Mouse (Mus musculus) cerebellum, adult 2 months (tissue): ENCODE data around the gene Slc39a2. TPM values are rescaled to one million over a fixed set of nuclear protein-coding genes. Genes with fewer than 3 reads are reported as not detected.
A peak's percentile ranks its signal among the peaks of the same experiment; 100 is the strongest.

Experiments used
- DNase-seq, 2 experiments: peaks; one replicate each; pipeline ENCODE4 v3.0.0; 2021
- H3K27ac ChIP-seq: fragments of 200-500 bp; 2 replicates; pipeline ENCODE4 v1.5.1; 2012; ENCODE audit warnings: low read length, control low read depth, inconsistent platforms; ENCODE audit not compliant: insufficient read depth
- H3K27me3 ChIP-seq: fragments of 200-500 bp; 2 replicates; pipeline ENCODE4 v1.6.1; 2012; ENCODE audit warnings: inconsistent platforms, mild to moderate bottlenecking, low read length, moderate library complexity; ENCODE audit not compliant: control insufficient read depth, insufficient read depth
- H3K4me1 ChIP-seq: fragments of 200-500 bp; 2 replicates; pipeline ENCODE4 v1.6.1; 2011; ENCODE audit warnings: low read length; ENCODE audit not compliant: control insufficient read depth, insufficient read depth
- H3K4me3 ChIP-seq: fragments of 200-500 bp; replicated peaks from 2 replicates; pipeline ENCODE3; 2011; ENCODE audit warnings: mild to moderate bottlenecking, low read depth, low read length, control low read depth; ENCODE audit not compliant: insufficient read depth
- CTCF ChIP-seq: fragments of 200-500 bp; IDR thresholded peaks from 2 replicates; pipeline ENCODE4 v1.5.1; 2011; ENCODE audit warnings: low read depth, mild to moderate bottlenecking, control low read depth, low read length, moderate library complexity, borderline replicate concordance; ENCODE audit not compliant: insufficient read depth
- POLR2A ChIP-seq: fragments of 200-500 bp; IDR thresholded peaks from 2 replicates; pipeline ENCODE4 v1.6.1; 2011; ENCODE audit warnings: low read length, control low read depth, borderline replicate concordance; ENCODE audit not compliant: insufficient read depth
- WGBS: fragments of 180-500 bp; shearing (Covaris S2); methylation state at CpG from one replicate; pipeline ENCODE4 v1.1.7; 2018; 5-methylcytosine and 5-hydroxymethylcytosine counted together
- polyA plus RNA-seq: library from polyadenylated mRNA; depleted of rRNA; stranded (reverse); fragments of >200 nt; gene quantifications from 2 replicates; pipeline ENCODE4 v1.2.3, GENCODE M21; 2012

Gene Slc39a2
- polyA plus RNA-seq, 1 experiment = 13.8 TPM

GRCm38 (mm10) chr14:51929309-51929943 is 36.7 kb downstream of the Slc39a2 start:
- H3K27me3 ChIP-seq = no peaks in the 10 kb centered on the region
- DNase-seq = peak in 1 of 2 experiments; percentile 41
- peak overlapping the region; percentile 0; the same call in 1 of the 2 replicates for H3K27ac ChIP-seq
- 26% methylated on average over 8 of the region's 8 CpGs for WGBS
- H3K4me1 ChIP-seq = no peaks in the 10 kb centered on the region
- TF ChIP-seq CTCF (no peak), POLR2A (no peak)
- no peak overlapping the region for H3K4me3 ChIP-seq

GRCm38 (mm10) chr14:51929968-51930367 is 37.3 kb downstream of the Slc39a2 start:
- no peaks in the 10 kb centered on the region for H3K27me3 ChIP-seq
- peak overlapping the region; percentile 0; the same call in 1 of the 2 replicates for H3K27ac ChIP-seq
- WGBS = 29% methylated on average over 9 of the region's 9 CpGs

GRCm38 (mm10) chr14:51930824-51931223 is 38.1 kb downstream of the Slc39a2 start:
- no peaks in the 10 kb centered on the region for H3K27me3 ChIP-seq
- peak; percentile 73 for TF ChIP-seq CTCF
- TF ChIP-seq POLR2A = no peak
- H3K4me1 ChIP-seq = no peaks in the 10 kb centered on the region
- DNase-seq = peak; percentile 45 to 59
- no peak overlapping the region for H3K27ac ChIP-seq
- H3K4me3 ChIP-seq = no peak overlapping the region
- 36% methylated on average over 5 of the region's 5 CpGs for WGBS

More at GRCm38 (mm10) chr14:51929968-51930367, 37.3 kb downstream of the Slc39a2 start:
- DNase-seq = no peak
- TF ChIP-seq CTCF (no peak), POLR2A (no peak)
- Histone ChIP-seq H3K4me3 (no peak overlapping the region), H3K4me1 (no peaks in the 10 kb centered on the region)

- DNase-seq = no peak
- H3K4me3 ChIP-seq = no peak overlapping the region
- no peak overlapping the region for H3K27ac ChIP-seq
- no peaks in the 10 kb centered on the region for H3K27me3 ChIP-seq
- H3K4me1 ChIP-seq = no peaks in the 10 kb centered on the region
- TF ChIP-seq CTCF (no peak), POLR2A (no peak)
- WGBS = 80% methylated on average over 10 of the region's 10 CpGs
Measured at GRCm38 (mm10) chr14:51932092-51933020, 39.7 kb downstream of the Slc39a2 start.

GRCm38 (mm10) chr14:51939005-51939404 is 46.3 kb downstream of the Slc39a2 start:
- WGBS = 84% methylated on average over 9 of the region's 9 CpGs
- no peaks in the 10 kb centered on the region for H3K27me3 ChIP-seq
- H3K4me3 ChIP-seq = no peak overlapping the region
- H3K4me1 ChIP-seq = no peaks in the 10 kb centered on the region
- TF ChIP-seq CTCF (no peak), POLR2A (no peak)
- H3K27ac ChIP-seq = no peak overlapping the region
- DNase-seq = no peak

GRCm38 (mm10) chr14:51940944-51941560 is 48.4 kb downstream of the Slc39a2 start:
- TF ChIP-seq POLR2A = no peak
- no peak for TF ChIP-seq CTCF
- no peak overlapping the region for H3K27ac ChIP-seq
- DNase-seq = no peak
- H3K4me1 ChIP-seq = no peaks in the 10 kb centered on the region
- no peak overlapping the region for H3K4me3 ChIP-seq
- 39% methylated on average over 8 of the region's 8 CpGs for WGBS
- H3K27me3 ChIP-seq = no peaks in the 10 kb centered on the region

- Histone ChIP-seq H3K4me1 (no peaks in the 10 kb centered on the region), H3K4me3 (no peak overlapping the region), H3K27ac (no peak overlapping the region), H3K27me3 (no peaks in the 10 kb centered on the region)
- WGBS = 57% methylated on average over 9 of the region's 9 CpGs
- DNase-seq = no peak
- no peak for TF ChIP-seq CTCF
- TF ChIP-seq POLR2A = no peak
Measured at GRCm38 (mm10) chr14:51941577-51941976, 48.9 kb downstream of the Slc39a2 start.

GRCm38 (mm10) chr14:51942236-51942635 is 49.5 kb downstream of the Slc39a2 start:
- TF ChIP-seq POLR2A (no peak), CTCF (no peak)
- DNase-seq = no peak
- Histone ChIP-seq H3K27me3 (no peaks in the 10 kb centered on the region), H3K4me3 (no peak overlapping the region), H3K27ac (no peak overlapping the region), H3K4me1 (no peaks in the 10 kb centered on the region)
- WGBS = 64% methylated on average over 7 of the region's 7 CpGs
